Mouse (Mus musculus) liver, embryonic 11.5 days (tissue): Measurements from ENCODE around the gene Snapc2. TPM values are rescaled to one million over a fixed set of nuclear protein-coding genes. Genes with fewer than 3 reads are reported as not detected.

Source experiments
- ATAC-seq: fragments of 200-750 bp; cut with Nextera tagmentation; replicated peaks from 2 replicates; pipeline ENCODE4 v1.8.0; 2017; ENCODE audit warnings: moderate number of reproducible peaks, mild to moderate bottlenecking, moderate TSS enrichment, moderate library complexity; ENCODE audit not compliant: low FRiP score
- DNase-seq: peaks from one replicate; pipeline ENCODE4 v3.0.0-alpha.2; 2017; ENCODE audit warnings: low spot score
- H3K27ac ChIP-seq: fragments of 300-500 bp; sonication (generic); 2 replicates; pipeline ENCODE4 v1.5.1; 2014; ENCODE audit warnings: mild to moderate bottlenecking, low read depth, low read length, control low read depth
- H3K27me3 ChIP-seq: fragments of 300-500 bp; sonication (generic); replicated peaks from 2 replicates; pipeline ENCODE4 v1.6.1; 2014; ENCODE audit warnings: low read length, mixed read lengths; ENCODE audit not compliant: control insufficient read depth, insufficient read depth
- H3K36me3 ChIP-seq: fragments of 300-500 bp; sonication (generic); 2 replicates; pipeline ENCODE4 v1.6.1; 2014; ENCODE audit warnings: mild to moderate bottlenecking, low read length, moderate library complexity, mixed read lengths; ENCODE audit not compliant: control insufficient read depth, insufficient read depth
- H3K4me1 ChIP-seq: fragments of 300-500 bp; sonication (generic); replicated peaks from 2 replicates; pipeline ENCODE4 v1.6.1; 2014; ENCODE audit warnings: low read length, mixed read lengths; ENCODE audit not compliant: control insufficient read depth, insufficient read depth
- H3K4me2 ChIP-seq: fragments of 300-500 bp; sonication (generic); 2 replicates; pipeline ENCODE4 v1.6.1; 2014; ENCODE audit warnings: mild to moderate bottlenecking, control low read depth, moderate library complexity
- H3K4me3 ChIP-seq: fragments of 300-500 bp; sonication (generic); 2 replicates; pipeline ENCODE4 v1.5.1; 2014; ENCODE audit warnings: low read depth, low read length, control low read depth
- H3K9ac ChIP-seq: fragments of 300-500 bp; sonication (generic); 2 replicates; pipeline ENCODE4 v1.6.1; 2014; ENCODE audit warnings: low read depth, low read length, control low read depth
- H3K9me3 ChIP-seq: fragments of 300-500 bp; sonication (generic); 2 replicates; pipeline ENCODE4 v1.6.1; 2016; ENCODE audit warnings: low read length, inconsistent platforms, mixed read lengths; ENCODE audit not compliant: control insufficient read depth
- WGBS: fragments of 180-500 bp; shearing (Covaris S2); extraction: QIAGEN DNeasy Blood & Tissue Kit; methylation state at CpG from one replicate; pipeline ENCODE4 v1.1.7; 2014; 5-methylcytosine and 5-hydroxymethylcytosine counted together
- polyA plus RNA-seq: library from polyadenylated mRNA; unstranded; fragments of >200 nt; fragmentation: Nextera tagmentation; extraction: Ambion mirVana; gene quantifications from 2 replicates; pipeline ENCODE4 v1.2.1, GENCODE M21; 2014

The Snapc2 gene
- polyA plus RNA-seq, 1 experiment from 2014 or later: 39.3 TPM

GRCm38 (mm10) chr8:4258233-4258632 lies 5.4 kb downstream of the Snapc2 start:
- peak overlapping the region; percentile 70 for H3K4me3 ChIP-seq
- H3K27ac ChIP-seq: no peak overlapping the region
- H3K27me3 ChIP-seq: no peaks in the 10 kb centered on the region
- H3K9ac ChIP-seq: peak overlapping the region; percentile 68
- peaks cover 36% of the 10 kb centered on the region for H3K36me3 ChIP-seq
- DNase-seq: peak; percentile 86
- H3K9me3 ChIP-seq: no peaks in the 10 kb centered on the region
- 4% methylated on average over 35 of the region's 35 CpGs for WGBS
- peak; percentile 61 for ATAC-seq
- peak overlapping the region; percentile 99 for H3K4me2 ChIP-seq
- H3K4me1 ChIP-seq: peaks cover 23% of the 10 kb centered on the region

GRCm38 (mm10) chr8:4258678-4259077 lies 5.8 kb downstream of the Snapc2 start:
- DNase-seq: no peak
- Histone ChIP-seq H3K4me1 (peaks cover 21% of the 10 kb centered on the region), H3K4me2 (peak overlapping the region; percentile 99), H3K4me3 (peak overlapping the region; percentile 70), H3K9me3 (no peaks in the 10 kb centered on the region), H3K9ac (peak overlapping the region; percentile 68), H3K36me3 (peaks cover 36% of the 10 kb centered on the region), H3K27me3 (no peaks in the 10 kb centered on the region), H3K27ac (peak overlapping the region; percentile 55; the same call in 1 of the 2 replicates)
- under 1% methylated on average over 31 of the region's 32 CpGs for WGBS
- peak; percentile 53 for ATAC-seq

GRCm38 (mm10) chr8:4259125-4259804 lies 6.4 kb downstream of the Snapc2 start, which contains the start of gene Ctxn1:
TSS of gene Ctxn1 (minus strand) at chr8:4259274.
- H3K4me3 ChIP-seq: peak within 1 kb of the TSS; percentile 70
- WGBS: 10% methylated on average over 27 of the region's 33 CpGs
- H3K27me3 ChIP-seq: no peaks in the 10 kb centered on the region
- peaks cover 36% of the 10 kb centered on the region for H3K36me3 ChIP-seq
- DNase-seq: peak; percentile 98
- ATAC-seq: peak; percentile 92
- peak within 1 kb of the TSS; percentile 55; the same call in 1 of the 2 replicates for H3K27ac ChIP-seq
- H3K9me3 ChIP-seq: no peaks in the 10 kb centered on the region
- H3K4me1 ChIP-seq: peaks cover 15% of the 10 kb centered on the region
- peak within 1 kb of the TSS; percentile 68 for H3K9ac ChIP-seq
- H3K4me2 ChIP-seq: peak within 1 kb of the TSS; percentile 99

GRCm38 (mm10) chr8:4259805-4260170 lies 6.9 kb downstream of the Snapc2 start:
- no peak for ATAC-seq
- Histone ChIP-seq H3K4me2 (no peak overlapping the region), H3K27me3 (no peaks in the 10 kb centered on the region), H3K4me3 (no peak overlapping the region), H3K36me3 (peaks cover 36% of the 10 kb centered on the region), H3K27ac (no peak overlapping the region; the same call in 1 of the 2 replicates), H3K4me1 (peaks cover 15% of the 10 kb centered on the region), H3K9ac (no peak overlapping the region), H3K9me3 (no peaks in the 10 kb centered on the region)
- no peak for DNase-seq
- WGBS: 87% methylated on average over 4 of the region's 4 CpGs

- H3K4me1 ChIP-seq: peaks cover 11% of the 10 kb centered on the region
- 85% methylated on average over 8 of the region's 8 CpGs for WGBS
- no peak for ATAC-seq
Measured at GRCm38 (mm10) chr8:4263105-4263791, 10.4 kb downstream of the Snapc2 start.

GRCm38 (mm10) chr8:4265160-4265914 lies 12.5 kb downstream of the Snapc2 start:
- 92% methylated on average over 15 of the region's 15 CpGs for whole genome bisulfite sequencing
- Histone ChIP-seq H3K9ac (no peak overlapping the region), H3K27me3 (no peaks in the 10 kb centered on the region), H3K9me3 (no peaks in the 10 kb centered on the region), H3K4me2 (no peak overlapping the region), H3K4me3 (no peak overlapping the region), H3K27ac (no peak overlapping the region), H3K4me1 (no peaks in the 10 kb centered on the region), H3K36me3 (peaks cover 60% of the 10 kb centered on the region)
- no peak for DNase-seq
- no peak for ATAC-seq

More at GRCm38 (mm10) chr8:4263105-4263791, 10.4 kb downstream of the Snapc2 start:
- H3K9ac ChIP-seq: no peak overlapping the region
- no peak overlapping the region for H3K4me3 ChIP-seq
- peaks cover 56% of the 10 kb centered on the region for H3K36me3 ChIP-seq
- no peak for DNase-seq
- no peaks in the 10 kb centered on the region for H3K9me3 ChIP-seq
- H3K27ac ChIP-seq: no peak overlapping the region
- no peak overlapping the region for H3K4me2 ChIP-seq
- H3K27me3 ChIP-seq: no peaks in the 10 kb centered on the region

- DNase-seq (no peak), ATAC-seq (peak; percentile 68)
- WGBS: 85% methylated on average over 15 of the region's 15 CpGs
- H3K9me3 ChIP-seq: no peaks in the 10 kb centered on the region
- H3K4me3 ChIP-seq: no peak overlapping the region
- no peak overlapping the region for H3K4me2 ChIP-seq
- peaks cover 57% of the 10 kb centered on the region for H3K36me3 ChIP-seq
- no peaks in the 10 kb centered on the region for H3K4me1 ChIP-seq
- no peaks in the 10 kb centered on the region for H3K27me3 ChIP-seq
- no peak overlapping the region for H3K27ac ChIP-seq
- H3K9ac ChIP-seq: no peak overlapping the region
Measured at GRCm38 (mm10) chr8:4267627-4268026, 14.7 kb downstream of the Snapc2 start.

GRCm38 (mm10) chr8:4269609-4270008 lies 16.7 kb downstream of the Snapc2 start:
- no peak overlapping the region for H3K4me2 ChIP-seq
- WGBS: 93% methylated on average over 6 of the region's 6 CpGs
- H3K4me1 ChIP-seq: peaks cover under 1% of the 10 kb centered on the region
- no peak overlapping the region for H3K27ac ChIP-seq
- H3K9ac ChIP-seq: no peak overlapping the region
- ATAC-seq (no peak), DNase-seq (no peak)
- H3K9me3 ChIP-seq: no peaks in the 10 kb centered on the region
- no peaks in the 10 kb centered on the region for H3K27me3 ChIP-seq
- peaks cover 62% of the 10 kb centered on the region for H3K36me3 ChIP-seq
- no peak overlapping the region for H3K4me3 ChIP-seq
